Mouse (Mus musculus) intestine, embryonic 14.5 days (tissue): ENCODE data around the gene Ikbip. TPM values are rescaled to one million over a fixed set of nuclear protein-coding genes. Genes with fewer than 3 reads are reported as not detected.

ENCODE experiments used
- ATAC-seq: fragments of 200-750 bp; cut with Nextera tagmentation; replicated peaks from 2 replicates; pipeline ENCODE4 v1.8.0; 2017; ENCODE audit warnings: low read depth, moderate number of reproducible peaks, moderate TSS enrichment, moderate library complexity; ENCODE audit not compliant: low FRiP score, low TSS enrichment
- DNase-seq: peaks from one replicate; pipeline ENCODE4 v3.0.0-alpha.2; 2018; ENCODE audit warnings: low spot score
- H3K27ac ChIP-seq: fragments of 300-500 bp; sonication (generic); 2 replicates; pipeline ENCODE4 v1.5.1; 2014; ENCODE audit warnings: low read depth, mild to moderate bottlenecking, control low read depth
- H3K27me3 ChIP-seq: fragments of 300-500 bp; sonication (generic); replicated peaks from 2 replicates; pipeline ENCODE4 v1.6.1; 2014; ENCODE audit warnings: low read length, control low read depth; ENCODE audit not compliant: control insufficient read depth, insufficient read depth
- H3K36me3 ChIP-seq: fragments of 300-500 bp; sonication (generic); 2 replicates; pipeline ENCODE4 v1.6.1; 2014; ENCODE audit warnings: low read length, control low read depth; ENCODE audit not compliant: control insufficient read depth, insufficient read depth
- H3K4me1 ChIP-seq: fragments of 300-500 bp; sonication (generic); replicated peaks from 2 replicates; pipeline ENCODE4 v1.6.1; 2014; ENCODE audit warnings: low read length, control low read depth, mixed read lengths; ENCODE audit not compliant: control insufficient read depth, insufficient read depth
- H3K4me2 ChIP-seq: fragments of 300-500 bp; sonication (generic); 2 replicates; pipeline ENCODE4 v1.6.1; 2014; ENCODE audit warnings: low read length
- H3K4me3 ChIP-seq: fragments of 300-500 bp; sonication (generic); 2 replicates; pipeline ENCODE4 v1.5.1; 2014; ENCODE audit warnings: low read depth, low read length, control low read depth, mixed read lengths
- H3K9ac ChIP-seq: fragments of 300-500 bp; sonication (generic); 2 replicates; pipeline ENCODE4 v1.6.1; 2014; ENCODE audit warnings: mild to moderate bottlenecking, low read length
- H3K9me3 ChIP-seq: fragments of 300-500 bp; sonication (generic); 2 replicates; pipeline ENCODE4 v1.6.1; 2016; ENCODE audit warnings: low read length, control low read depth; ENCODE audit not compliant: control insufficient read depth
- WGBS: fragments of 180-500 bp; shearing (Covaris S2); extraction: QIAGEN DNeasy Blood & Tissue Kit; methylation state at CpG from one replicate; pipeline ENCODE4 v1.1.7; 2014; 5-methylcytosine and 5-hydroxymethylcytosine counted together
- polyA plus RNA-seq: library from polyadenylated mRNA; unstranded; fragments of >200 nt; fragmentation: Nextera tagmentation; extraction: Ambion mirVana; gene quantifications from 2 replicates; pipeline ENCODE4 v1.2.1, GENCODE M21; 2014

The Ikbip gene
- 37.2 and 40.2 TPM in 2 replicates for polyA plus RNA-seq

DNA sequence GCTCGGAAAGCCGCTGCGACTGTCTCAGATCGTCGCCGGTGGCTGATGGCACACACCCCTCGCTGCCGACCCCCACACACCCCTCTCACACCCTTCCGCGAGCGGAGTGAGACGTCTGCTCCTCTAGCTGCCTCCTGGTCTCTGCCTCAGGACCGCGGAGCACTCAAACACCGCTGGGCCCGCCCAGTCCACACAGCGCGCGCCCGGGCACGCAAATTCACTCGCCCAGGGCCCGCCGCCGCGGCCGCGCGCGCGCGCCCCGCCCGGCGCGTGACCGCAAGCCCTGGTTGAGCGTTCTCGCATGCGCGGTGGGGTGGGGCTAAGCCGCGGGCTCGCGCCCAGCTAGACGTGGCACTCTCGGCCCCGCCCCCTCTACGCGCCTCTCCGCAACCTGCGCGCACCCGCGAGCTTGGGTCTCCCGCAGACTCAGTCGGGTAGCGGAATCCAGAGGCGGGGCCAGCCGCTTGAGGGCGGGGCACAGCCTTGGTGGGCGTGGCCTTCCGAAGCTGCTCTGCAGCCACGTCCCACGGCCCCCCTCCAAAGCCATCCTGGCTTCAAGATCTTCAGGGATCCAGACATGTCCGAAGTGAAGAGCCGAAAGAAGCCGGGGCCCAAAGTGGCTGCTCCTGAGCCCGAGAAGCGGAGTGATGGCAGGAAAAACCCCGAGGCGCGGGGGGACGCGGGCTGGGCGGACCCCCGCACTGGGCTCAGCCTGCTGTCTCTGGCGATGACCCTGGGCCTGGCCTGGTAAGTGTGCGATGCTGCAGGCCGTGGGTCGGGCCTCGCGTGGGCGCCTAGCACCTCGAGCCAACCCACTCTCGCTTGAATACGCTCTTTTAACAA is at the start of gene Ikbip, which contains the start of gene Apaf1:
TSS of gene Ikbip (plus strand) at position 391 of the 843 bp plus-strand sequence.
TSS of gene Apaf1 (minus strand) at position 221 of the 843 bp plus-strand sequence.
- peaks cover 15% of the 10 kb centered on the region for H3K4me1 ChIP-seq
- ATAC-seq: peak; percentile 97
- H3K27me3 ChIP-seq: no peaks in the 10 kb centered on the region
- peaks cover 17% of the 10 kb centered on the region for H3K36me3 ChIP-seq
- DNase-seq: peak; percentile 99
- peak within 1 kb of the TSS; percentile 78 for H3K27ac ChIP-seq
- H3K4me3 ChIP-seq: peak within 1 kb of the TSS; percentile 61
- peak within 1 kb of the TSS; percentile 65 for H3K4me2 ChIP-seq
- no peaks in the 10 kb centered on the region for H3K9me3 ChIP-seq
- WGBS: under 1% methylated on average over 83 of the region's 87 CpGs
- H3K9ac ChIP-seq: peak within 1 kb of the TSS; percentile 78

DNA sequence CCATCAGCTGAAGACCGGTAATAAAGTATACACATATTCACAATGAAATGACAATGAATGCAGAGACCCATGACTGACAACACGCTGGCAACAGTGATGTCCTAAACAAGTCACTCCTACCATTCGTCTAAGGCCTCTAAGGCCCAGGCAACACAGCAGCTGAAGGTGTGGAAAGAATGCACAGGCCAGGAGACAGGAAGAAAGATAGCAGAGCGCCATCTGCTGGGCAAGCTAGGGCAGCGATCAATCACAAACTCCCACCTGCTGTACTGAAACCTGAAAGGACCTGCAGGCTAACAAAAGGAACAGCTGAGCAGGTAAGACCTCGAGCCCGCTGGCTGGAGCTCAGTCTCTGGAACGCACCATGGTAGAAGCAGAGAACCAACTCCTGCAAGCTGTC is 48.8 kb upstream of the Ikbip start:
- no peaks in the 10 kb centered on the region for H3K27me3 ChIP-seq
- 0 out of 2 replicates have a peak, but pooled peaks have one; percentile 26 for ATAC-seq
- peak; percentile 82 for DNase-seq

DNA sequence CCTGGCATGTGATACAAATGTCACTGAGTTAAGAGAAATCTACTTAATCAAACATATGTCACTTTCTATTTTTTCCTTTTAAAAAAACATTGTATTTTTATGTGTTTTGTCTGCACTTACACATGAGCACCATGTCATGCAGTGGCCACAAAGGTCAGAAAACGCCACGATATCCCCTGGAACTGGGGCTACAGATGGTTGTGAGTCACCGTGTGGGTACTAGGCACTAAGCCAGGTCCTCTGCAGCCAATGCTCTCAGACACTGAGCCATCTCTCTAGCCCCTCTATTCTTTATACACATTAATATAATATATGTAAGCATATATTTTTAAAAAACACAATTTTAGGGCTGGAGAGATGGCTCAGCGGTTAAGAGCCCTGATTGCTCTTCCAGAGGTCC is 33.0 kb upstream of the Ikbip start:
- H3K4me3 ChIP-seq: no peak overlapping the region
- H3K36me3 ChIP-seq: peaks cover 73% of the 10 kb centered on the region
- no peak for ATAC-seq
- no peaks in the 10 kb centered on the region for H3K4me1 ChIP-seq
- no peak overlapping the region for H3K27ac ChIP-seq
- H3K27me3 ChIP-seq: no peaks in the 10 kb centered on the region
- no peak for DNase-seq
- no peak overlapping the region for H3K4me2 ChIP-seq
- no peaks in the 10 kb centered on the region for H3K9me3 ChIP-seq
- WGBS: 84% methylated on average over 4 of the region's 4 CpGs
- no peak overlapping the region for H3K9ac ChIP-seq

More for the DNA sequence above, 48.8 kb upstream of the Ikbip start:
- no peak overlapping the region for H3K9ac ChIP-seq
- peaks cover 47% of the 10 kb centered on the region for H3K36me3 ChIP-seq
- no peak overlapping the region for H3K27ac ChIP-seq
- no peaks in the 10 kb centered on the region for H3K9me3 ChIP-seq
- no peak overlapping the region for H3K4me2 ChIP-seq
- no peaks in the 10 kb centered on the region for H3K4me1 ChIP-seq
- H3K4me3 ChIP-seq: no peak overlapping the region
- 29% methylated on average over 8 of the region's 8 CpGs for WGBS

DNA sequence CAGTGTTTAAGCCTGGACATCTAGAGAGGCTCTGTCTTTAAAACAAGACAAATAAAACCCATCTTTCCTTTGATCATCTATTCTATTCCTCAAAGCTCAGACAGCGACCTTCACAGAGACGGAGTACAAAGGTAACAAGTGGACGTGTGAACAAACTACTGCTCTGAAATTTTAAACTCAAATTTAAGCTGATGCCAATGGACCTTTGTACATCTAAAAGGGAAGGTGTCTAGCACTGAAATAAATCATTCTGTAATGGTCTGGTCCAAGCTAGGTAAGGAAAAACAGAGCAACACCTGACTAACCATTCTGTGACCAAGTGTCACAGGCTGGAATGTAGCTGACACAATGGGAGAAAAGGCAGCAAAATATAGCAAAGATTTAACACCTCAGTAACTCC is 31.6 kb upstream of the Ikbip start:
- Histone ChIP-seq H3K27ac (no peak overlapping the region), H3K9me3 (no peaks in the 10 kb centered on the region), H3K9ac (no peak overlapping the region), H3K4me3 (no peak overlapping the region), H3K4me2 (no peak overlapping the region), H3K4me1 (no peaks in the 10 kb centered on the region), H3K36me3 (peaks cover 78% of the 10 kb centered on the region), H3K27me3 (no peaks in the 10 kb centered on the region)
- WGBS: 96% methylated on average over 3 of the region's 3 CpGs
- no peak for ATAC-seq
- DNase-seq: no peak

DNA sequence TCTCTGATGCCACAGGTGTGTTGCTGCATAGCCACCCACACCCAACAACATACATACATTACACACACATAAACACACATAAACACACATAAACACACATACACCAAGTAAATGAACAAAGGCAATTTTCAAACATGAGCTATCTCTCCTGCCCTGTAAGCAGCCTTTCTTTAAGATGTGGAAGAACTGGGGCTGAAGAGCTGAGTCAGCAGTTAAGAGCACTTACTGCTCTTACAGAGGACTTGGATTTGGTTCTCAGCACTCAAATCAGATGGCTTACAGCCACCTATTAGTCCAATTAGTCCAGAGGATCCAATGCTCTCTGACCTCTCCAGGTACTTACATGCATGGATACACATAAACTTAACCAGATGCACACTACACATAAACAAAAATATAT is 30.0 kb upstream of the Ikbip start:
- Histone ChIP-seq H3K27me3 (no peaks in the 10 kb centered on the region), H3K4me2 (no peak overlapping the region), H3K36me3 (peaks cover 77% of the 10 kb centered on the region), H3K4me3 (no peak overlapping the region), H3K4me1 (no peaks in the 10 kb centered on the region), H3K9ac (no peak overlapping the region), H3K27ac (no peak overlapping the region), H3K9me3 (no peaks in the 10 kb centered on the region)
- ATAC-seq: no peak
- no peak for DNase-seq

DNA sequence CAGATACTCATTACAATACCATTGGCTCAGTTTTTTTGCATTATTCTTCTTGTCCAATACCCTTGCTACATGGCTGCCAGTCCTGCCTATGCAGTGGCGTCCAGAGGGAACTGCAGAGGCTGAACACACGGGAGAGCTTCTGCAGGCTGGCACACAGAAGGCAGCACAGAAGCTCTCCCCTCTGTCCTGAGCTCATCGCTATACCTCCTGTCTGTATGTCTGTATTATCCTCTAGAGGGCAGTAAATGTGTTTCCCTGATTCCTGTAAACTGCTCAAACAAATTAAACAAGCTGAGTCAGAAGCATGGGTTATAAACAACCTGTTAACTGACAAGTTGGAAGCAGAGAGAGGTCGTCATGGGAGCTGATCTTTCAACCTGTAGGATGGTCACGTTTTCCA is 22.0 kb upstream of the Ikbip start:
- no peak for DNase-seq
- H3K27ac ChIP-seq: no peak overlapping the region
- H3K9ac ChIP-seq: no peak overlapping the region
- H3K9me3 ChIP-seq: no peaks in the 10 kb centered on the region
- no peaks in the 10 kb centered on the region for H3K4me1 ChIP-seq
- no peak overlapping the region for H3K4me2 ChIP-seq
- peaks cover 64% of the 10 kb centered on the region for H3K36me3 ChIP-seq
- WGBS: 28% methylated on average over 5 of the region's 5 CpGs
- ATAC-seq: no peak
- H3K4me3 ChIP-seq: no peak overlapping the region
- no peaks in the 10 kb centered on the region for H3K27me3 ChIP-seq

DNA sequence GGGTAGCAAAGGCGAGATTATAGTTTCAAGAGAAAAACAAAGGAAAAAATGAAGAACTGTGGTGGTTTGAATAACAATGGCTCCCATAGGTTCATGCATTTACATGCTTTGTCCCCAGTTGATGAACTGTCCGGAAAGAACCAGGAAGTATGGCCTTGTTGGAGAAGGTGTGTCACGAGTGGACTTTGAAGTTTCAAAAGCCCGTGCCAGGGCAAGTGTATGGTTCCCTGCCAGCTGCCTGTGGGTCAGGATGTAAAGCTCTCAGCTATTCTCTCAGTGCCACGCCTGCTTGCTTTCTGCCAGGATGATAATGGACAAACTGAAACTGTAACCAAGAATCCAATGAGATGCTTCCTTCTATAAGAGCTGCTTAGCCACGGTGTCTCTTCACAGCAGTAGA is 20.4 kb upstream of the Ikbip start:
- 95% methylated on average over 6 of the region's 6 CpGs for WGBS

DNA sequence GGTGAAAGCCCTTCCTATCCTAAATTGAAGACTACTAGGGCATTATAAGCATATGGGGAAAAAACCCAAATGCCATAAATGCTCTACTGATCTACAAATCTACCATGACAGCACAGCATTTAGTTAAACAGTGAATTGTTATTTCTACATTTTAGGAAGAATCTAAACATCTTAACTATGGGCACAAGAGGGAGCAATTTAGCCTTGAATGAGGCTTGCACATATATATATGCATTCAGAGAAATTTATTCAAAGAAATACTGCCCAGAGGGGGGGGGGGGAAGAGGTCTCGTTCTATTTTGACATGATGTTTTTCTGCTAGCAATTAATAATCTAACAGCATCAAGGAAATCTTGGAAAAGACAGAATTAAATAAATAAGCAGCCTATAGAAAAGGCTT is 11.0 kb upstream of the Ikbip start:
- H3K9me3 ChIP-seq: no peaks in the 10 kb centered on the region
- H3K36me3 ChIP-seq: peaks cover 56% of the 10 kb centered on the region
- no peak overlapping the region for H3K27ac ChIP-seq
- no peak overlapping the region for H3K9ac ChIP-seq
- 50% methylated on average over 1 of the region's 1 CpGs for WGBS
- H3K27me3 ChIP-seq: no peaks in the 10 kb centered on the region
- no peak for ATAC-seq
- H3K4me2 ChIP-seq: no peak overlapping the region
- no peaks in the 10 kb centered on the region for H3K4me1 ChIP-seq
- DNase-seq: no peak
- no peak overlapping the region for H3K4me3 ChIP-seq

More for the DNA sequence above, 20.4 kb upstream of the Ikbip start:
- ATAC-seq (no peak), DNase-seq (no peak)
- no peak overlapping the region for H3K4me2 ChIP-seq
- no peaks in the 10 kb centered on the region for H3K9me3 ChIP-seq
- H3K27ac ChIP-seq: no peak overlapping the region
- no peaks in the 10 kb centered on the region for H3K4me1 ChIP-seq
- H3K36me3 ChIP-seq: peaks cover 70% of the 10 kb centered on the region
- H3K9ac ChIP-seq: no peak overlapping the region
- H3K4me3 ChIP-seq: no peak overlapping the region
- H3K27me3 ChIP-seq: no peaks in the 10 kb centered on the region

DNA sequence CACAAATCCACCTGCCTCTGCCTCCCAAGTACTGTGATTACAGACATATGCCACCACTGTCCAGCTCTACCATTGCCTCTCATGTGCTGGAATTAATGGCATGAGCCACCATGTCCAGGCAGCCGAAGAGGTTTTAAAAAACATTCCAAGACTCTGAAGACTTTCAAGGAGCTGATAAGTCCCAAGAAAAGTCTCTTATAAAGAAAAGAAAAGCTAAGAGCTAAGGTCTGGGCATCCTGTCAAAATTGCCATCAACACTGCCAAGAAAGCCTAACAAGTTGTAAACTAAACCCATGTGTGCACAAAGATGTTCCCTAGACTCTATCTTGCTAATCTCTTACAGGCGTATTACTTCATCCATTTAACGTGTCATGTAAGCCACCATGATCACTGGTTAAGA is 9.4 kb upstream of the Ikbip start:
- H3K4me3 ChIP-seq: no peak overlapping the region
- WGBS: 88% methylated on average over 3 of the region's 3 CpGs
- no peak overlapping the region for H3K27ac ChIP-seq
- no peak overlapping the region for H3K9ac ChIP-seq
- no peaks in the 10 kb centered on the region for H3K4me1 ChIP-seq
- H3K9me3 ChIP-seq: no peaks in the 10 kb centered on the region
- H3K36me3 ChIP-seq: peaks cover 57% of the 10 kb centered on the region
- no peak overlapping the region for H3K4me2 ChIP-seq
- ATAC-seq: no peak
- H3K27me3 ChIP-seq: no peaks in the 10 kb centered on the region
- no peak for DNase-seq
